Mouse (Mus musculus) limb, embryonic 15.5 days (tissue): ENCODE results near the gene Lpgat1. TPM values are rescaled to one million over a fixed set of nuclear protein-coding genes. Genes with fewer than 3 reads are reported as not detected.

ENCODE experiments used
- ATAC-seq: fragments of 200-750 bp; cut with Nextera tagmentation; 2 replicates; pipeline ENCODE4 v1.8.0; 2017; ENCODE audit warnings: low read depth, moderate TSS enrichment; ENCODE audit not compliant: insufficient number of reproducible peaks, low FRiP score, low TSS enrichment
- H3K27ac ChIP-seq: fragments of 300-500 bp; sonication (generic); 2 replicates; pipeline ENCODE4 v1.5.1; 2015; ENCODE audit warnings: moderate library complexity, mild to moderate bottlenecking, inconsistent platforms
- H3K27me3 ChIP-seq: fragments of 300-500 bp; sonication (generic); 2 replicates; pipeline ENCODE4 v1.6.1; 2015; ENCODE audit warnings: inconsistent platforms
- H3K36me3 ChIP-seq: fragments of 300-500 bp; sonication (generic); 2 replicates; pipeline ENCODE4 v1.6.1; 2015; ENCODE audit warnings: inconsistent platforms
- H3K4me1 ChIP-seq: fragments of 300-500 bp; sonication (generic); 2 replicates; pipeline ENCODE4 v1.6.1; 2015; ENCODE audit warnings: inconsistent platforms
- H3K4me2 ChIP-seq: fragments of 300-500 bp; sonication (generic); 2 replicates; pipeline ENCODE4 v1.6.1; 2015; ENCODE audit warnings: mild to moderate bottlenecking, inconsistent platforms
- H3K4me3 ChIP-seq: fragments of 300-500 bp; sonication (generic); 2 replicates; pipeline ENCODE4 v1.5.1; 2015; ENCODE audit warnings: mild to moderate bottlenecking, inconsistent platforms
- H3K9ac ChIP-seq: fragments of 300-500 bp; sonication (generic); 2 replicates; pipeline ENCODE4 v1.6.1; 2015; ENCODE audit warnings: inconsistent platforms
- H3K9me3 ChIP-seq: fragments of 300-500 bp; sonication (generic); 2 replicates; pipeline ENCODE4 v1.6.1; 2016; ENCODE audit warnings: inconsistent platforms
- WGBS: fragments of 180-500 bp; shearing (Covaris S2); methylation state at CpG from one replicate; pipeline ENCODE4 v1.1.7; 2015; 5-methylcytosine and 5-hydroxymethylcytosine counted together
- polyA plus RNA-seq: library from polyadenylated mRNA; unstranded; fragments of >200 nt; fragmentation: Nextera tagmentation; extraction: Ambion mirVana; gene quantifications from 2 replicates; pipeline ENCODE4 v1.2.1, GENCODE M21; 2015

Gene Lpgat1
- polyA plus RNA-seq, 1 experiment from 2014 or later: 20.9 TPM

DNA sequence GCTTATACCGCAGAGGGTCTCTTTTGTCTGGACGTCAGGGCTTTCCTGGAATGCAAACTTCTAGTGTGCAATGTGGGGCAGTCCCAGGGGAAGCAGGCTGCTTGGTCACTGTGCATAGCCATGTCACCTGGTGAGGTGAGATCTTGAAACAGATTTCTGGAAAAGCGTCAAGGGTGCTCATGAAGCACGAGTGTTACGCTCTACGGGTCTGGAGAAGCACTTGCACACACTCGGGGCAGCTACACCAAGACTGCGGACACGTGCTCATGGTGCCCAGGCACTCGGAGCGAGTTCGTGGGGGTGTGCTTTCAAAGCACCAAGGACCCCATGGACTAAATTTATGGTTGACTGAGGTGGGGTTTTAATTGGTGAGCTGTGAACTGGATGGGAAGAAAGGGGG, 94.1 kb downstream of the Lpgat1 start:
- Histone ChIP-seq H3K4me2 (no peak overlapping the region), H3K9me3 (no peaks in the 10 kb centered on the region), H3K4me1 (peaks cover 6% of the 10 kb centered on the region), H3K27ac (no peak overlapping the region), H3K4me3 (no peak overlapping the region), H3K36me3 (no peaks in the 10 kb centered on the region), H3K9ac (no peak overlapping the region), H3K27me3 (no peaks in the 10 kb centered on the region)
- no peak for ATAC-seq
- WGBS: 90% methylated on average over 12 of the region's 12 CpGs

DNA sequence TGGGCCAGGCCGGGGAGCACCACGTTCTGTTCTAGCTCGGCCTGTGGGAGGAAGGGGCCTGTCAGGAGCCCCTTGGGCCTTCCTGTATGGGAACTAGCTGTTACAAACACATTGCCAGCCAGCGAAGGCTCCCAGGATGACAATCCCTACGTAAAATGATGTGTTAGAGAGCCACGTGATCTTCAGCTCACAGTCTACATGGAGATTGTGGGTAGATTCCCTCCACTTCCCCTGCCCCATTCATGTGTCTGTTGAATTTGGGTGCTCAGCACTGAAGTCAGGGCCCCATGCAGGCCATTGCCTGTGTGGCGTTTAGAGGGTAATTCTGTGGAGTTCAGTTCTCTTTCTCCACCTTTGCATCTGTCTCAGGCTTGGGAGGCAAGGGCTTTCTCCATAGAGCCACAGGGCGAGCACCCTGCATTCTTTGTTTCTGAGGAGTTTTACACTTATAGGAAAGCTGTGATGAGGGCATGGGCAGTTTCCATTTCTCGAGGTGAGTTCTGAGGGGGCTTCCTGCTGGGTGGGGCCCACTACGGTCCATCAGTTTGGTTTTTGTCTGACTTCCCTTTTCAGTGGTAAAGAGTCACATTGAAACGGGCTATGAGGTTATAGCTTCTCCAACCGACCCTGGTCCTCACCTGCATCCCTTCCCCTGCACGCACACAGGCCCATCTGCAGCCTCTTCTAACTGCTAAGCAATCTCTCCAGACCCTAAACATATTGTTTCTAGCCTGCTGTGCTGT, 95.5 kb downstream of the Lpgat1 start:
- H3K9ac ChIP-seq: no peak overlapping the region
- H3K4me1 ChIP-seq: peaks cover 6% of the 10 kb centered on the region
- H3K27me3 ChIP-seq: no peaks in the 10 kb centered on the region
- 76% methylated on average over 13 of the region's 13 CpGs for WGBS
- H3K4me3 ChIP-seq: no peak overlapping the region
- no peak for ATAC-seq
- H3K4me2 ChIP-seq: no peak overlapping the region
- no peaks in the 10 kb centered on the region for H3K9me3 ChIP-seq
- H3K36me3 ChIP-seq: no peaks in the 10 kb centered on the region
- no peak overlapping the region for H3K27ac ChIP-seq

DNA sequence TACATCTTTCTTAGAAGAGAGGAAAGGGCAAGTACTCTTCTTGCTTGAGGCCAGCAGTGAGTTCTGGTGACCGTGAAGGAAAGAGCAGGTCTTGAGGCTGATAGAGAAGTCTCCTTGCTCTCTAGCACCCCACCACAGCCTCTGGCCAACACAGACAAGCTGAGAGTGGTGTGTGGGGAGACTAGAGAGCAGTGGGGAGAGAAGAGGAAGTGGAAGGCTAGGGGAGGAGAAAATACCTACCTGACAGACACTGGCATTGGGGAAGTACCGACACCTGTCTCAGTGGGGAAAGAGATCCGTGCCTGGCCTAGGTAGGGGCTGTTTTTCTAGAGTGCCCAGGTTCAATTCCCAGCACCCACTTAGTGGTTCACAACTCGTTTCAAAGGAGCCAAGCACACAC, 96.6 kb downstream of the Lpgat1 start:
- no peaks in the 10 kb centered on the region for H3K27me3 ChIP-seq
- 81% methylated on average over 4 of the region's 4 CpGs for WGBS

DNA sequence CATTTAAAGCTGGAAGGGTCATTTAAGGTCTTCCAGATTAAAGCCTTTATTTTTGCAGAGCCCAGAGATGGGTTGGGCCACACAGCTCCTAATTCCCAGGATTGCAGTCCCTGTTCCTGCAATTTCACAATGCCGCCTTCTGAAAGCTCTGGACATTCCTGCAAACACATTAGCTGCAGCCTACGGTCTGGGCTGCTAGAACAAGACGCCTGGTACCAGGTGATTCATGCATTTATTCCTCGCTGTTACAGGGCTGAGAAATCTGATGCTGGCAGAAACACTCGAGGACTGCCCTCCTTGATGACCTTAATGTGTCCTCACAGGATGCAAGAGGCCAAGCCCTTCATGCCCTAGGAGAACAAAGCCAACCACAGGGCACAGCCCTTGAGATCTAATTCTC, 97.3 kb downstream of the Lpgat1 start:
- no peaks in the 10 kb centered on the region for H3K27me3 ChIP-seq
- no peaks in the 10 kb centered on the region for H3K36me3 ChIP-seq
- H3K27ac ChIP-seq: no peak overlapping the region
- no peaks in the 10 kb centered on the region for H3K9me3 ChIP-seq
- H3K4me3 ChIP-seq: no peak overlapping the region
- ATAC-seq: no peak
- H3K4me1 ChIP-seq: no peaks in the 10 kb centered on the region; the same call in none of the 2 replicates
- no peak overlapping the region for H3K4me2 ChIP-seq
- WGBS: 28% methylated on average over 5 of the region's 5 CpGs
- no peak overlapping the region for H3K9ac ChIP-seq

More for the DNA sequence above, 96.6 kb downstream of the Lpgat1 start:
- Histone ChIP-seq H3K4me3 (no peak overlapping the region), H3K27ac (no peak overlapping the region), H3K36me3 (no peaks in the 10 kb centered on the region), H3K4me1 (no peaks in the 10 kb centered on the region; the same call in none of the 2 replicates), H3K9me3 (no peaks in the 10 kb centered on the region), H3K4me2 (no peak overlapping the region), H3K9ac (no peak overlapping the region)
- ATAC-seq: no peak

DNA sequence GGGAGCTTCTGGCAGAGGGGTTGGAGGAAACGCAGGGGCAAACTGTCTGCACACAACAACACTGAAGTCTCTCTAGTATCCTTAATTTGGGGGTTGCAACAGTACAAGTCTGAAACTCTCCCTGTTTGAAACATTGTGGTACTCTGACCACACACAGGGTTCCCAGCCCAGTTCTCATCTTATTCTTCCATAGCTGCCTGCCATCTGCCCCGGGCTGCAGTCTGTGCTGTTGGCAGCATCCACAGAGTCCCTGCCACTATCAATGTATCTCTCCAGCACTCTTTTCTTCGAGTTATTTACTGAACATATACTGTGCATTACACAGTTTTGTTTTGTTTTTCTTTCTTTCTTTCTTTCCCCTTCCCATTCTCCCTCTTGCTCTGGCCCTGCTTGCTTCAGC, 99.0 kb downstream of the Lpgat1 start:
- H3K27ac ChIP-seq: no peak overlapping the region
- H3K4me3 ChIP-seq: no peak overlapping the region
- H3K9ac ChIP-seq: no peak overlapping the region
- ATAC-seq: no peak
- no peaks in the 10 kb centered on the region for H3K27me3 ChIP-seq
- no peaks in the 10 kb centered on the region for H3K9me3 ChIP-seq
- WGBS: 70% methylated on average over 3 of the region's 3 CpGs
- H3K4me2 ChIP-seq: no peak overlapping the region
- H3K4me1 ChIP-seq: peaks cover 5% of the 10 kb centered on the region
- no peaks in the 10 kb centered on the region for H3K36me3 ChIP-seq

DNA sequence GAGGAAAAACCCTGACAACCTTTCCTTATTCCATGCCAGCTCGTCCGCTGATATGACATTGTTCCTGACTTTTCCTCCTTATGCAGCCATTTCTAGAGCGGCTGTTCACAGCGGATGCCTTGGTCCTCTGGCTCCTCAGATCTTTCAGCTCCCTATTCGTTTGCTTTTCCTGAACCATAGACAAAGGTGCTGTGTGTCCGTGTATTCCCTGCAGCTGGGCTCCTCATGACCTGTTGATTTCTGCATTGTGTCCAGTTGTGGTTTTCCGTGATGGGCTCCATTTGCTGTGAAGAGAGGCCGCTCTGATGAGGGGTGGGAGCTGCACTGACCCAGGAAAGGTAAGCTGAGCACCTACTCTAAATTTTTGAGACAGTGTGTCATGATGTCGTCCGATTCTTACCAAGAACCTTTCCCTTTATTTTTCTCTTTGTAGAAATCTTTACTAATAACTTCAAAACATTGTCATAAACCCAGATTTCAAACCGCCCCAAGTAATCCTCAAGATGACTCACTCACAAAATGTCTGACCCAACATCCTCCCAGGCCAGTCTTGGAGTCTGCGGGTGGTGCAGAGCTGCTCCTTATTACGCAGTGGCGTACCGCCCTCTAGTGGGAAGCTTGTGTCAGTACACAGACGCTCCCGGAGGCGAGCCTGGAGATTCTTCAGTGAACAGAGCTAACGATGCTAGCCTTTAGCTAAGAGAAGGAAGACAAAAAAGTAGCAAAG, 99.9 kb downstream of the Lpgat1 start:
- ATAC-seq: 0 out of 2 replicates have a peak, but pooled peaks have one; percentile 60
- no peak overlapping the region for H3K9ac ChIP-seq

DNA sequence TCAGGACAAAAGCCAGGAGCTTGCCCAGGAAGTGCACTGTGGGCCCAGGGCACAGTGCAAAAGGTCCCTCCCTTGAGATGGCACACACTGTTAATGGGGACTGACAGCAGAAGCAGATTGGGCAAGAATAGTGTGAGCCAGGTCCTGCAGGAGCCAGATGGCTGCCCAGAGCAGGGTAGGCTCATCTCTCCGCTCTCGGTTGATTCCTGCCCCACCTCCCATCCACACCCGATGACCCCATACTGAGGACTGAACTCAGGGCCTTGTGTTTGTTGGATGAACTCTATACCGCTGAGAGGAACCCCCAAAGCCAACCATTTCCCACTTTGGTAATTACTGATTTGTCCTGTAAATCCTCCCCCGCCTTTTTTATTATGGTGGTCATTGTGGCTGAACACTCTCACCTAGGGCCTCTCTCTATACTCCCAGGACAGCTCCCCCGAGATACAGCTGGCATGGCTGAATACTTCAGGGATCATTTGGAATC, 100.6 kb downstream of the Lpgat1 start:
- no peaks in the 10 kb centered on the region for H3K36me3 ChIP-seq
- no peak for ATAC-seq
- no peak overlapping the region for H3K4me3 ChIP-seq
- WGBS: 34% methylated on average over 6 of the region's 6 CpGs
- H3K9ac ChIP-seq: no peak overlapping the region
- no peak overlapping the region for H3K27ac ChIP-seq
- no peaks in the 10 kb centered on the region for H3K9me3 ChIP-seq
- no peak overlapping the region for H3K4me2 ChIP-seq
- H3K27me3 ChIP-seq: no peaks in the 10 kb centered on the region
- H3K4me1 ChIP-seq: peaks cover 14% of the 10 kb centered on the region

More for the DNA sequence above, 99.9 kb downstream of the Lpgat1 start:
- Histone ChIP-seq H3K27me3 (no peaks in the 10 kb centered on the region), H3K4me2 (no peak overlapping the region), H3K27ac (no peak overlapping the region), H3K4me3 (no peak overlapping the region), H3K4me1 (peaks cover 14% of the 10 kb centered on the region), H3K36me3 (no peaks in the 10 kb centered on the region), H3K9me3 (no peaks in the 10 kb centered on the region)
- WGBS: 39% methylated on average over 19 of the region's 19 CpGs

DNA sequence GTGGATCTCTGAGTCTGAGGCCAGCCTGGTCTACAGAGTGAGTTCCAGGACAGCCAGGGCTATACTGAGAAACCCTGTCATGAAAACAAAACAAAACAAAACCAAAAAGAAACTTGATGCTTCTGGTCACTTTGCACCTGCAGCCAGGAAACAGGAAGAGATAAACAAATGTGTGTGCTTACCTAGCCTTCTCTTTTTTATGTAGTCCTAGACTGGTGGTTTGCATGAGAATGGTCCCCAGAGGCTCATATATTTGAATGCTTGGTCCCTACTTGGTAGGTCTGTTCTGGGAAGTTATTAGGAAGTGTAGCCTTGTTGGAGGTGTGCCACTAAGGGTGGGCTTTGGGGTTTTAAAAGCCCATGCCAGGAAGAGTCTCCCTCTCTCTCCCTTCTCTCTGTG, 101.4 kb downstream of the Lpgat1 start:
- Histone ChIP-seq H3K27ac (no peak overlapping the region), H3K4me2 (no peak overlapping the region), H3K27me3 (no peaks in the 10 kb centered on the region), H3K9ac (no peak overlapping the region), H3K9me3 (no peaks in the 10 kb centered on the region), H3K36me3 (peaks cover 2% of the 10 kb centered on the region; the same call in 1 of the 2 replicates), H3K4me3 (no peak overlapping the region), H3K4me1 (peaks cover 14% of the 10 kb centered on the region)
- ATAC-seq: no peak

DNA sequence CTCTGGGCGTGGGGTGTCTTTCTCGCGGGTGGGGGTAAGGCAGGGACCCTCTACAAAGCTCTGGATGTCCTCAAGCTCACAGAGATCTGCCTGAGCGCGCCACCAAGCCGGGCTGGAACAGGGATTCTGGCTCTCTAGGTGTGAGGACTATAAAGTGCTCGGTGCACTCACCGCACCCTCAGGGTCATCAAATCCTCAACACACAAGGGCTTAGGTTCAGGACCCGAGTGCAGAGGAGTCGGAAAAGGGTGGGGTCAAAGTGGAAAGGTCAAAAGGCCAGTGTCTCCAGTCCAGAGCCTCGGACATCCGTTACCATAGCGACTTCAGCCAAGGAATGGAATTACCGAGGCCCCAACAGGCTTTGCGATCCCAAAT, 103.3 kb downstream of the Lpgat1 start:
- Histone ChIP-seq H3K4me3 (peak overlapping the region; percentile 62), H3K9ac (peak overlapping the region; percentile 50), H3K4me2 (peak overlapping the region; percentile 94), H3K9me3 (no peaks in the 10 kb centered on the region), H3K27me3 (no peaks in the 10 kb centered on the region), H3K4me1 (peaks cover 14% of the 10 kb centered on the region), H3K27ac (no peak overlapping the region), H3K36me3 (peaks cover 12% of the 10 kb centered on the region)
- WGBS: 5% methylated on average over 15 of the region's 15 CpGs
- ATAC-seq: no peak

DNA sequence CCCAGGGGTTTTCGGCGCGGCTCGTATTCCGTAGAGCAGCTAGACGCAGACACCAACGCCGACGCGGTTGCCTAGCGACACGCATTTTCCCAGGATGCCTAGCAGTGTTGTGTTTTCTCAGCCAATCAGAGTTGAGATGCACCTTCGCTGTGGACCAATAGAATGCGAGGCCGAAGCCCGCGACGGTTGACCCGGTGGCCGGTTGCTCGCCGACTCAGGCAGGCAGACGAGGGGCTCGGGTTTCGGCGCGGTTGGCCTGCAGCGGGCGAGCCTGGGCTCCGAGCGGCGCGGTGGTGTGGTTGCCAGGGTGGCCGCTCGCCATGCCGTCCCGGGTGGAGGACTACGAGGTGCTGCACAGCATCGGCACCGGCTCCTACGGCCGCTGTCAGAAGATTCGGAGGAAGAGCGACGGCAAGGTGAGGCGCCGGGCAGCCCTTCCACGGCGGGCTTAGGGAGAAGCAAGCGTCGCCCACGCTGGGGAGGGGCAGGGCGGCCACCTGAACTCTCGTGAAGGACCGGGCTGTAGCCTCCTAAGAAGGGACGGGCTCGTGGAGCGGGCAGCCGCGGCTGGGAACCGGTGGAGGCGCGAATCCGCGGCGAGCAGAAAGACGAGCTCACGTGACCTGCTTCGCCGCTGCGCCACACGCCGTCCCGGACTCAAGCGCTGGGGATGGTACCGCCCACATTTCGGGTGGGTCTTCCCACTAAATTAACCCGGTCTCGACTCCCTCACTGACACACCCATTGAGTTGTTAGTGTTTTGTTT, 103.9 kb downstream of the Lpgat1 start, which contains the start of gene Nek2:
Gene Nek2 (plus strand): TSS at position 119 of the 766 bp plus-strand sequence.
- H3K9me3 ChIP-seq: no peaks in the 10 kb centered on the region
- peaks cover 14% of the 10 kb centered on the region for H3K4me1 ChIP-seq
- H3K4me3 ChIP-seq: peak within 1 kb of the TSS; percentile 62
- WGBS: under 1% methylated on average over 79 of the region's 79 CpGs
- H3K27ac ChIP-seq: peak within 1 kb of the TSS; percentile 74
- H3K4me2 ChIP-seq: peak within 1 kb of the TSS; percentile 94
- peaks cover 18% of the 10 kb centered on the region for H3K36me3 ChIP-seq
- peak; percentile 90 for ATAC-seq
- H3K9ac ChIP-seq: peak within 1 kb of the TSS; percentile 50
- H3K27me3 ChIP-seq: no peaks in the 10 kb centered on the region

DNA sequence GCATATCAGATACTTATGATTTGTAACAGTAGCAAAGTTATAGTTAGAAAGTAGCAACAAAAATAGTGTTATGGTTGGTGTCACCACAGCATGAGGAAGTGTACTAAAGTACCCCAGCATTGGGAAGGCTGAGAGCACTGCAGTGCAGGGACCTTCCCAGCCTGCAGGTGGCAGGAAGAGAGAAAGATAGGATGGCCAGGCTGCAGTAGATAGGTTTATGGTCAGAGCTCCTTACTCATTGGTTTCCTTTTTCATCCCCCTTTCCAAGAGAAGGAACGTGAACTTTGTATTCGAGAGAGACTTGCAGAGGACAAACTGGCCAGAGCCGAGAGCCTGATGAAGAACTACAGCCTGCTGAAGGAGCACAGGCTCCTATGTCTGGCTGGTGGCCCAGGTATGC, 111.5 kb downstream of the Lpgat1 start:
- 86% methylated on average over 3 of the region's 3 CpGs for WGBS
- Histone ChIP-seq H3K9ac (no peak overlapping the region), H3K4me3 (no peak overlapping the region), H3K27ac (no peak overlapping the region), H3K9me3 (no peaks in the 10 kb centered on the region), H3K4me1 (no peaks in the 10 kb centered on the region), H3K27me3 (no peaks in the 10 kb centered on the region), H3K36me3 (peaks cover 62% of the 10 kb centered on the region), H3K4me2 (no peak overlapping the region)
- ATAC-seq: no peak
